ENCODE assay signal across 22 mouse cellular contexts in genomic region chr1:43414971-43415370, GRCm38 (mm10). TPM values are rescaled to one million over a fixed set of nuclear protein-coding genes. Genes with fewer than 3 reads are reported as not detected.
DNase-seq lines count a peak whose midpoint lies in the region; ATAC-seq and TF ChIP-seq lines count a peak whose summit lies in the region.
"Had no signal": no experiment of that assay in that cellular context is flagged by ENCODE, and none has a peak within 500 bp of the region (broad histone marks: within the 10 kb centered on the region; RNA-seq: fewer than 3 reads in every experiment).

No protein-coding gene starts in this region.

- H3K4me2 ChIP-seq in liver, embryonic 16.5 days (ENCODE audit: low read depth, low read length) = 0 out of 2 replicates have a peak overlapping the region, but pooled peaks have one; percentile 3
- H3K4me2 ChIP-seq: embryonic facial prominence, embryonic 12.5 days; forebrain, embryonic 15.5 days; heart, embryonic 13.5 days; hindbrain, embryonic 12.5 days had no signal

- peak overlapping the region; percentile 80 for H3K27ac ChIP-seq in liver, embryonic 16.5 days (ENCODE audit: low read length)
- no peak overlapping the region for H3K27ac ChIP-seq in heart, adult 2 months
- H3K27ac ChIP-seq: embryonic facial prominence, embryonic 12.5 days; forebrain, embryonic 15.5 days; heart, embryonic 13.5 days; hindbrain, embryonic 12.5 days; hindbrain, postnatal 0 days had no signal

- ATAC-seq in frontal cortex, adult (ENCODE audit: low TSS enrichment) = peak; percentile 73
- no peak for ATAC-seq in liver, embryonic 16.5 days (ENCODE audit: low read depth)
- ATAC-seq: CD4-positive, CD25-positive, alpha-beta regulatory T cell, adult 4 months; forebrain, embryonic 15.5 days; hindbrain, postnatal 0 days had no signal

- no peak for TF ChIP-seq EP300 in heart, adult 2 months (IDR thresholded peaks at IDR 0.05; ENCODE audit: insufficient read depth, low read depth, low read length)

- H3K4me3 ChIP-seq in liver, embryonic 16.5 days (ENCODE audit: low read depth, low read length) = no peak overlapping the region
- no peak overlapping the region for H3K4me3 ChIP-seq in heart, adult 2 months
- H3K4me3 ChIP-seq: embryonic facial prominence, embryonic 12.5 days; forebrain, embryonic 15.5 days; heart, embryonic 13.5 days; hindbrain, embryonic 12.5 days had no signal

- H3K9me3 ChIP-seq in liver, embryonic 16.5 days (replicated peaks; ENCODE audit: control insufficient read depth, low read length) = no peaks in the 10 kb centered on the region
- H3K9me3 ChIP-seq: embryonic facial prominence, embryonic 12.5 days; forebrain, embryonic 15.5 days; heart, embryonic 13.5 days; hindbrain, embryonic 12.5 days had no signal

- H3K4me1 ChIP-seq in liver, embryonic 16.5 days (ENCODE audit: control insufficient read depth, low read depth, low read length) = peaks cover 27% of the 10 kb centered on the region
- H3K4me1 ChIP-seq in heart, adult 2 months (ENCODE audit: control insufficient read depth, insufficient read depth, low read length) = peaks cover 4% of the 10 kb centered on the region
- H3K4me1 ChIP-seq: forebrain, embryonic 15.5 days; hindbrain, embryonic 12.5 days had no signal

- no peak for TF ChIP-seq POLR2A in heart, adult 2 months (IDR thresholded peaks at IDR 0.05; ENCODE audit: insufficient read depth, low read depth, low read length)

- H3K9ac ChIP-seq in liver, embryonic 16.5 days (ENCODE audit: low read depth, low read length) = no peak overlapping the region
- no peak overlapping the region for H3K9ac ChIP-seq in heart, adult 2 months (ENCODE audit: low read depth, low read length)
- H3K9ac ChIP-seq: embryonic facial prominence, embryonic 12.5 days; forebrain, embryonic 15.5 days; heart, embryonic 13.5 days; hindbrain, embryonic 12.5 days had no signal

- no peaks in the 10 kb centered on the region for H3K79me2 ChIP-seq in heart, adult 2 months (replicated peaks; ENCODE audit: control insufficient read depth, insufficient read depth, low read length)

- H3K27me3 ChIP-seq in liver, embryonic 16.5 days (ENCODE audit: control insufficient read depth, insufficient read depth, low read depth, low read length) = no peaks in the 10 kb centered on the region
- H3K27me3 ChIP-seq in heart, adult 2 months (ENCODE audit: control insufficient read depth, insufficient read depth, low read length) = no peaks in the 10 kb centered on the region
- H3K27me3 ChIP-seq: embryonic facial prominence, embryonic 12.5 days; forebrain, embryonic 15.5 days; heart, embryonic 13.5 days; hindbrain, embryonic 12.5 days had no signal

- intact Hi-C loops in heart, adult 2 months (cut with DNase I) = no loop called here

- no peak for DNase-seq in frontal cortex, postnatal 25 days (ENCODE audit: low spot score in 2 of 2)
- DNase-seq in left cerebral cortex, adult 11 months (ENCODE audit: low spot score) = peak; percentile 7
- DNase-seq in left cerebral cortex, adult 8-10 months (ENCODE audit: low spot score in 2 of 2) = no peak
- DNase-seq in brain, adult 2 months (ENCODE audit: low read depth, low spot score) = peak; percentile 13
- no peak for DNase-seq in heart, adult 2 months
- DNase-seq: adrenal gland, adult 8-10 months; adrenal gland, postnatal 36 days; B cell, adult 2 months; cerebellum, adult 11-12 months; cerebellum, adult 9-10 months; cerebellum, postnatal 25 days; gastrocnemius, postnatal 14 days; heart, postnatal 4 days had no signal

- H3K36me3 ChIP-seq in liver, embryonic 16.5 days (ENCODE audit: control insufficient read depth, insufficient read depth) = no peaks in the 10 kb centered on the region
- H3K36me3 ChIP-seq in heart, adult 2 months (ENCODE audit: control insufficient read depth, insufficient read depth, low read length) = no peaks in the 10 kb centered on the region
- H3K36me3 ChIP-seq: embryonic facial prominence, embryonic 12.5 days; forebrain, embryonic 15.5 days; G1E; heart, embryonic 13.5 days; hindbrain, embryonic 12.5 days had no signal

- no peak for TF ChIP-seq CTCF in heart, adult 2 months (IDR thresholded peaks at IDR 0.05)

RNA-seq across cellular contexts. Expression of gene Nck2, which starts 29.4 kb away (rescaled TPM):
- total RNA-seq in left cerebral cortex, adult 8-10 months (2022) = 10 to 100 TPM; 30.7 to 38.3 (median 34.9) TPM
- 8.4 and 9.5 TPM in 2 replicates for polyA plus RNA-seq in liver, embryonic 16.5 days (2015; fragmentation: Nextera tagmentation; extraction: Ambion mirVana)
- 10 to 100 TPM; 11.9 to 15.3 TPM for total RNA-seq in heart, adult 2 months (2021)
- 11.7 and 12.9 TPM in 2 replicates for polyA plus RNA-seq in heart, adult 2 months (2012; rRNA removed)

Comparison
In these comparisons a context has a peak if more than half of its experiments do, and no peak if none do; other contexts are left out.
1. DNase-seq: peak in left cerebral cortex, adult 11 months (single experiment) and brain, adult 2 months (single experiment); none in frontal cortex, postnatal 25 days (0 of 2), left cerebral cortex, adult 8-10 months (0 of 2) and heart, adult 2 months (0 of 2).